Mouse (Mus musculus): ENCODE results near the gene Vwa1. TPM values are rescaled to one million over a fixed set of nuclear protein-coding genes. Genes with fewer than 3 reads are reported as not detected.

Gene Vwa1
- polyA plus RNA-seq, 1 experiment from 2014 or later = 10.0 TPM

- Histone ChIP-seq H3K36me3 (ENCODE audit: control insufficient read depth, insufficient read depth, low read length) (no peaks in the 10 kb centered on the region), H3K4me1 (replicated peaks; ENCODE audit: control insufficient read depth, insufficient read depth, low read length) (no peaks in the 10 kb centered on the region; the same call in 1 of the 2 replicates), H3K27ac (ENCODE audit: low read depth, low read length) (no peak within 1 kb of the TSS), H3K4me2 (ENCODE audit: low read depth, low read length, severe bottlenecking) (peak within 1 kb of the TSS; percentile 78; the same call in 1 of the 2 replicates), H3K9ac (ENCODE audit: low read length) (peak within 1 kb of the TSS; percentile 85), H3K4me3 (ENCODE audit: low read depth, low read length) (peak within 1 kb of the TSS; percentile 54), H3K9me3 (ENCODE audit: control insufficient read depth, low read length) (no peaks in the 10 kb centered on the region), H3K27me3 (ENCODE audit: control insufficient read depth, insufficient read depth, low read length) (no peaks in the 10 kb centered on the region)
- ATAC-seq (replicated peaks; ENCODE audit: low FRiP score) (no peak), DNase-seq (ENCODE audit: low spot score) (no peak)
- WGBS = 74% methylated on average over 5 of the region's 5 CpGs
Measured at GRCm38 (mm10) chr4:155785819-155786218, 11.3 kb upstream of the Vwa1 start, which contains the start of gene Tmem88b. Gene Tmem88b, minus strand, starts transcription at chr4:155785874.

- Histone ChIP-seq H3K4me2 (ENCODE audit: low read depth, low read length, severe bottlenecking) (no peak overlapping the region), H3K4me3 (ENCODE audit: low read depth, low read length) (no peak overlapping the region), H3K9me3 (ENCODE audit: control insufficient read depth, low read length) (no peaks in the 10 kb centered on the region), H3K36me3 (ENCODE audit: control insufficient read depth, insufficient read depth, low read length) (no peaks in the 10 kb centered on the region), H3K9ac (ENCODE audit: low read length) (peak overlapping the region; percentile 8; the same call in 1 of the 2 replicates), H3K27ac (ENCODE audit: low read depth, low read length) (no peak overlapping the region), H3K4me1 (replicated peaks; ENCODE audit: control insufficient read depth, insufficient read depth, low read length) (no peaks in the 10 kb centered on the region; the same call in 1 of the 2 replicates), H3K27me3 (ENCODE audit: control insufficient read depth, insufficient read depth, low read length) (no peaks in the 10 kb centered on the region)
- 82% methylated on average over 10 of the region's 10 CpGs for WGBS
- ATAC-seq (replicated peaks; ENCODE audit: low FRiP score) = no peak
- DNase-seq (ENCODE audit: low spot score) = no peak
Measured at GRCm38 (mm10) chr4:155785246-155785645, 10.7 kb upstream of the Vwa1 start.

GRCm38 (mm10) chr4:155784081-155784701, 9.7 kb upstream of the Vwa1 start:
- Histone ChIP-seq H3K9ac (ENCODE audit: low read length) (peak overlapping the region; percentile 85), H3K4me2 (ENCODE audit: low read depth, low read length, severe bottlenecking) (peak overlapping the region; percentile 78), H3K4me3 (ENCODE audit: low read depth, low read length) (peak overlapping the region; percentile 54), H3K9me3 (ENCODE audit: control insufficient read depth, low read length) (no peaks in the 10 kb centered on the region), H3K27me3 (ENCODE audit: control insufficient read depth, insufficient read depth, low read length) (no peaks in the 10 kb centered on the region), H3K27ac (ENCODE audit: low read depth, low read length) (peak overlapping the region; percentile 19; the same call in 1 of the 2 replicates), H3K4me1 (replicated peaks; ENCODE audit: control insufficient read depth, insufficient read depth, low read length) (no peaks in the 10 kb centered on the region; the same call in 1 of the 2 replicates), H3K36me3 (ENCODE audit: control insufficient read depth, insufficient read depth, low read length) (no peaks in the 10 kb centered on the region)
- DNase-seq (ENCODE audit: low spot score) (peak; percentile 85), ATAC-seq (replicated peaks; ENCODE audit: low FRiP score) (peak; percentile 92)
- WGBS = under 1% methylated on average over 51 of the region's 52 CpGs

- WGBS = 48% methylated on average over 16 of the region's 16 CpGs
- H3K9me3 ChIP-seq (ENCODE audit: control insufficient read depth, low read length) = no peaks in the 10 kb centered on the region
- H3K27me3 ChIP-seq (ENCODE audit: control insufficient read depth, insufficient read depth, low read length) = no peaks in the 10 kb centered on the region
- DNase-seq (ENCODE audit: low spot score) = no peak
- H3K36me3 ChIP-seq (ENCODE audit: control insufficient read depth, insufficient read depth, low read length) = no peaks in the 10 kb centered on the region
- H3K4me3 ChIP-seq (ENCODE audit: low read depth, low read length) = peak overlapping the region; percentile 54
- H3K27ac ChIP-seq (ENCODE audit: low read depth, low read length) = no peak overlapping the region
- H3K9ac ChIP-seq (ENCODE audit: low read length) = peak overlapping the region; percentile 85
- no peaks in the 10 kb centered on the region; the same call in 1 of the 2 replicates for H3K4me1 ChIP-seq (replicated peaks; ENCODE audit: control insufficient read depth, insufficient read depth, low read length)
- H3K4me2 ChIP-seq (ENCODE audit: low read depth, low read length, severe bottlenecking) = peak overlapping the region; percentile 78
- peak; percentile 30; the same call in 1 of the 2 replicates for ATAC-seq (replicated peaks; ENCODE audit: low FRiP score)
Measured at GRCm38 (mm10) chr4:155783486-155784080, 9.1 kb upstream of the Vwa1 start.

- Histone ChIP-seq H3K4me3 (ENCODE audit: low read depth, low read length) (no peak overlapping the region), H3K36me3 (ENCODE audit: control insufficient read depth, insufficient read depth, low read length) (no peaks in the 10 kb centered on the region), H3K4me2 (ENCODE audit: low read depth, low read length, severe bottlenecking) (no peak overlapping the region), H3K9ac (ENCODE audit: low read length) (no peak overlapping the region), H3K9me3 (ENCODE audit: control insufficient read depth, low read length) (no peaks in the 10 kb centered on the region), H3K4me1 (replicated peaks; ENCODE audit: control insufficient read depth, insufficient read depth, low read length) (no peaks in the 10 kb centered on the region; the same call in 1 of the 2 replicates), H3K27ac (ENCODE audit: low read depth, low read length) (no peak overlapping the region), H3K27me3 (ENCODE audit: control insufficient read depth, insufficient read depth, low read length) (no peaks in the 10 kb centered on the region)
- DNase-seq (ENCODE audit: low spot score) (no peak), ATAC-seq (replicated peaks; ENCODE audit: low FRiP score) (no peak)
- 44% methylated on average over 6 of the region's 6 CpGs for WGBS
Measured at GRCm38 (mm10) chr4:155780895-155781294, 6.4 kb upstream of the Vwa1 start.

- H3K36me3 ChIP-seq (ENCODE audit: control insufficient read depth, insufficient read depth, low read length) = no peaks in the 10 kb centered on the region
- H3K4me3 ChIP-seq (ENCODE audit: low read depth, low read length) = no peak overlapping the region
- no peak for DNase-seq (ENCODE audit: low spot score)
- peaks cover 3% of the 10 kb centered on the region; the same call in 1 of the 2 replicates for H3K4me1 ChIP-seq (replicated peaks; ENCODE audit: control insufficient read depth, insufficient read depth, low read length)
- no peaks in the 10 kb centered on the region for H3K27me3 ChIP-seq (ENCODE audit: control insufficient read depth, insufficient read depth, low read length)
- H3K27ac ChIP-seq (ENCODE audit: low read depth, low read length) = no peak overlapping the region
- ATAC-seq (replicated peaks; ENCODE audit: low FRiP score) = no peak
- no peak overlapping the region for H3K9ac ChIP-seq (ENCODE audit: low read length)
- 86% methylated on average over 4 of the region's 4 CpGs for WGBS
- no peaks in the 10 kb centered on the region for H3K9me3 ChIP-seq (ENCODE audit: control insufficient read depth, low read length)
- H3K4me2 ChIP-seq (ENCODE audit: low read depth, low read length, severe bottlenecking) = no peak overlapping the region
Measured at GRCm38 (mm10) chr4:155779498-155779897, 5.0 kb upstream of the Vwa1 start.

GRCm38 (mm10) chr4:155777816-155778215, 3.3 kb upstream of the Vwa1 start:
- Histone ChIP-seq H3K27me3 (ENCODE audit: control insufficient read depth, insufficient read depth, low read length) (peaks cover 9% of the 10 kb centered on the region), H3K9me3 (ENCODE audit: control insufficient read depth, low read length) (no peaks in the 10 kb centered on the region), H3K27ac (ENCODE audit: low read depth, low read length) (no peak overlapping the region), H3K4me2 (ENCODE audit: low read depth, low read length, severe bottlenecking) (no peak overlapping the region), H3K4me3 (ENCODE audit: low read depth, low read length) (no peak overlapping the region), H3K9ac (ENCODE audit: low read length) (no peak overlapping the region), H3K36me3 (ENCODE audit: control insufficient read depth, insufficient read depth, low read length) (no peaks in the 10 kb centered on the region), H3K4me1 (replicated peaks; ENCODE audit: control insufficient read depth, insufficient read depth, low read length) (peaks cover 8% of the 10 kb centered on the region; the same call in 1 of the 2 replicates)
- no peak for ATAC-seq (replicated peaks; ENCODE audit: low FRiP score)
- WGBS = 87% methylated on average over 2 of the region's 2 CpGs
- no peak for DNase-seq (ENCODE audit: low spot score)

- WGBS = 53% methylated on average over 2 of the region's 2 CpGs
- H3K36me3 ChIP-seq (ENCODE audit: control insufficient read depth, insufficient read depth, low read length) = no peaks in the 10 kb centered on the region
- H3K9ac ChIP-seq (ENCODE audit: low read length) = no peak overlapping the region
- H3K9me3 ChIP-seq (ENCODE audit: control insufficient read depth, low read length) = no peaks in the 10 kb centered on the region
- no peak overlapping the region for H3K27ac ChIP-seq (ENCODE audit: low read depth, low read length)
- DNase-seq (ENCODE audit: low spot score) = no peak
- H3K4me3 ChIP-seq (ENCODE audit: low read depth, low read length) = no peak overlapping the region
- no peak for ATAC-seq (replicated peaks; ENCODE audit: low FRiP score)
- H3K4me1 ChIP-seq (replicated peaks; ENCODE audit: control insufficient read depth, insufficient read depth, low read length) = peaks cover 8% of the 10 kb centered on the region; the same call in 1 of the 2 replicates
- H3K4me2 ChIP-seq (ENCODE audit: low read depth, low read length, severe bottlenecking) = no peak overlapping the region
- H3K27me3 ChIP-seq (ENCODE audit: control insufficient read depth, insufficient read depth, low read length) = peaks cover 9% of the 10 kb centered on the region
Measured at GRCm38 (mm10) chr4:155776704-155777335, 2.3 kb upstream of the Vwa1 start.

Data from forebrain, embryonic 11.5 days (tissue).